Mouse (Mus musculus) olfactory bulb, adult 2 months (tissue): ENCODE results near the gene Gm47995.
"Not testable (repeated sequence)": the region's sequence is repeated elsewhere in the genome, so short reads cannot be mapped to it uniquely, and the experiment has no call there.

Experiments
- CTCF ChIP-seq: fragments of 200-500 bp; IDR thresholded peaks from 2 replicates; pipeline ENCODE4 v1.5.1; 2012; ENCODE audit warnings: low read depth, mild to moderate bottlenecking, low read length, moderate library complexity; ENCODE audit not compliant: insufficient read depth
- POLR2A ChIP-seq: fragments of 200-500 bp; IDR thresholded peaks from 2 replicates; pipeline ENCODE4 v1.6.1; 2012; ENCODE audit warnings: mild to moderate bottlenecking, low read depth, low read length, moderate library complexity; ENCODE audit not compliant: insufficient read depth

DNA sequence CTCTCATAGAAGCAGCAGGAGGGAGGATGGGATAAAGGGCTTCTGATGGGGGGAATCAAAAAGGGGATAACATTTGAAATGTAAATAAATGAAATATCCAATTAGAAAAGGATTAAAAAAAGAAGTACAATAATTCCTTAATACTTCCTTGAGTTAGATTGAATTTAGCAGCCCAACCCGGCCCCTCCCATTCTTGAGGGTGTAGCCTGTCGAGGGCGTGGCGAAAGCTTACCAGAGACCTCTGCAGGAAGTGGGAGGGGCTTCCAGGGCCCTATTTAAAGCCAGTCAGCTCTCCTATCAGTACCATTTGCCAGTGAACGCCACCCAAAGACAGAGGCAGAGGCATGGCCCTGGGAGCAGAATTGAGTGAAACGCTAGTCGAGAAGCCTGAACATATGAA, 16.0 kb upstream of the Gm47995 start, which contains the start of gene Gm47985:
- TF ChIP-seq POLR2A, CTCF: not testable (repeated sequence)
